Mouse (Mus musculus) olfactory bulb, adult 2 months (tissue): ENCODE results near the gene Hdac4. TPM values are rescaled to one million over a fixed set of nuclear protein-coding genes. Genes with fewer than 3 reads are reported as not detected.

Source experiments
- H3K27ac ChIP-seq: fragments of 200-500 bp; 2 replicates; pipeline ENCODE4 v1.5.1; 2012; ENCODE audit warnings: low read depth, low read length; ENCODE audit not compliant: insufficient read depth
- H3K4me1 ChIP-seq: fragments of 200-500 bp; 2 replicates; pipeline ENCODE4 v1.6.1; 2012; ENCODE audit warnings: low read length; ENCODE audit not compliant: control insufficient read depth, insufficient read depth
- H3K4me3 ChIP-seq: fragments of 200-500 bp; 2 replicates; pipeline ENCODE4 v1.5.1; 2012; ENCODE audit warnings: mild to moderate bottlenecking, low read depth, low read length, moderate library complexity; ENCODE audit not compliant: insufficient read depth
- CTCF ChIP-seq: fragments of 200-500 bp; IDR thresholded peaks from 2 replicates; pipeline ENCODE4 v1.5.1; 2012; ENCODE audit warnings: low read depth, mild to moderate bottlenecking, low read length, moderate library complexity; ENCODE audit not compliant: insufficient read depth
- POLR2A ChIP-seq: fragments of 200-500 bp; IDR thresholded peaks from 2 replicates; pipeline ENCODE4 v1.6.1; 2012; ENCODE audit warnings: mild to moderate bottlenecking, low read depth, low read length, moderate library complexity; ENCODE audit not compliant: insufficient read depth
- WGBS: fragments of 180-500 bp; shearing (Covaris S2); methylation state at CpG from one replicate; pipeline ENCODE4 v1.1.7; 2018; 5-methylcytosine and 5-hydroxymethylcytosine counted together
- polyA plus RNA-seq: library from polyadenylated mRNA; stranded (reverse); fragments of >200 nt; gene quantifications from 2 replicates; pipeline ENCODE4 v1.2.4, GENCODE M21; 2012; ENCODE audit warnings: low replicate concordance; ENCODE audit not compliant: missing spikeins, insufficient read depth, insufficient read length

Gene Hdac4
- polyA plus RNA-seq, 1 experiment, result not detected

GRCm38 (mm10) chr1:91923567-91923966 is 271.9 kb downstream of the Hdac4 start:
- 96% methylated on average over 9 of the region's 9 CpGs for WGBS
- no peak for TF ChIP-seq POLR2A
- TF ChIP-seq CTCF, result no peak
- peaks cover 40% of the 10 kb centered on the region for H3K4me1 ChIP-seq
- no peak overlapping the region for H3K4me3 ChIP-seq
- H3K27ac ChIP-seq, result no peak overlapping the region

GRCm38 (mm10) chr1:91922235-91923152 is 273.0 kb downstream of the Hdac4 start:
- WGBS, result 82% methylated on average over 7 of the region's 7 CpGs
- Histone ChIP-seq H3K4me3 (no peak overlapping the region), H3K4me1 (peaks cover 51% of the 10 kb centered on the region), H3K27ac (no peak overlapping the region)
- TF ChIP-seq POLR2A (no peak), CTCF (no peak)

GRCm38 (mm10) chr1:91921702-91922101 is 273.8 kb downstream of the Hdac4 start:
- WGBS, result 86% methylated on average over 4 of the region's 4 CpGs
- TF ChIP-seq POLR2A (no peak), CTCF (no peak)
- H3K4me1 ChIP-seq, result peaks cover 55% of the 10 kb centered on the region

GRCm38 (mm10) chr1:91921279-91921678 is 274.2 kb downstream of the Hdac4 start:
- H3K27ac ChIP-seq, result peak overlapping the region; percentile 92
- H3K4me3 ChIP-seq, result no peak overlapping the region
- H3K4me1 ChIP-seq, result peaks cover 58% of the 10 kb centered on the region
- no peak for TF ChIP-seq CTCF
- 27% methylated on average over 5 of the region's 5 CpGs for WGBS

More at GRCm38 (mm10) chr1:91921702-91922101, 273.8 kb downstream of the Hdac4 start:
- Histone ChIP-seq H3K27ac (peak overlapping the region; percentile 92; the same call in 1 of the 2 replicates), H3K4me3 (no peak overlapping the region)

GRCm38 (mm10) chr1:91920038-91920589 is 275.4 kb downstream of the Hdac4 start:
- Histone ChIP-seq H3K4me1 (peaks cover 58% of the 10 kb centered on the region), H3K4me3 (no peak overlapping the region), H3K27ac (peak overlapping the region; percentile 92)
- no peak for TF ChIP-seq POLR2A
- no peak for TF ChIP-seq CTCF
- WGBS, result 26% methylated on average over 7 of the region's 7 CpGs

GRCm38 (mm10) chr1:91918257-91918800 is 277.2 kb downstream of the Hdac4 start:
- Histone ChIP-seq H3K4me1 (peaks cover 65% of the 10 kb centered on the region), H3K4me3 (no peak overlapping the region), H3K27ac (peak overlapping the region; percentile 71)
- 65% methylated on average over 10 of the region's 10 CpGs for WGBS
- TF ChIP-seq POLR2A, result no peak
- TF ChIP-seq CTCF, result no peak

- Histone ChIP-seq H3K4me1 (peaks cover 70% of the 10 kb centered on the region), H3K4me3 (no peak overlapping the region), H3K27ac (peak overlapping the region; percentile 71)
- TF ChIP-seq POLR2A (no peak), CTCF (no peak)
- WGBS, result 43% methylated on average over 2 of the region's 2 CpGs
These were observed 277.9 kb downstream of the Hdac4 start for GRCm38 (mm10) chr1:91917596-91917995.

GRCm38 (mm10) chr1:91915961-91916360 is 279.5 kb downstream of the Hdac4 start:
- H3K27ac ChIP-seq, result no peak overlapping the region
- peaks cover 64% of the 10 kb centered on the region for H3K4me1 ChIP-seq
- 86% methylated on average over 5 of the region's 5 CpGs for WGBS
- no peak overlapping the region for H3K4me3 ChIP-seq
- TF ChIP-seq POLR2A, result no peak
- no peak for TF ChIP-seq CTCF

- peaks cover 52% of the 10 kb centered on the region for H3K4me1 ChIP-seq
- H3K27ac ChIP-seq, result no peak overlapping the region
- 82% methylated on average over 3 of the region's 3 CpGs for WGBS
- no peak for TF ChIP-seq CTCF
- no peak for TF ChIP-seq POLR2A
- H3K4me3 ChIP-seq, result no peak overlapping the region
These were observed 280.9 kb downstream of the Hdac4 start for GRCm38 (mm10) chr1:91914648-91915047.
